Mouse (Mus musculus) gastrocnemius, postnatal 36 days (tissue): Measurements from ENCODE around the gene Pqlc2. TPM values are rescaled to one million over a fixed set of nuclear protein-coding genes. Genes with fewer than 3 reads are reported as not detected.

ENCODE experiments used
- DNase-seq, 2 experiments: peaks; one replicate each; pipeline ENCODE4 v3.0.0; 2022
- intact Hi-C: fragments of 180-260 bp; cut with DNase I; formaldehyde crosslinking; loops from one replicate; pipeline ENCODE4 v1.15.1; 2025
- long read RNA-seq, 2 experiments: library from polyadenylated mRNA; stranded (forward); transcript quantifications; one replicate each; pipeline ENCODE4 v2.0.0; 2021
- total RNA-seq, 2 experiments: library from RNA; stranded (reverse); gene quantifications; 2 replicates each; pipeline ENCODE4 v1.2.3; 2021

The Pqlc2 gene
- 1 to 10 TPM; 5.4 to 5.7 TPM for total RNA-seq
- long read RNA-seq, experiment 1, partial matches to known transcripts = 0 of 4 reads
- long read RNA-seq, experiment 1, other reads (novel, unspliced or antisense) = 1 of 4 reads
- long read RNA-seq, experiment 2, transcript Pqlc2-201 (9 exons, 1,532 nt) = major isoform, 8 of 11 reads
- long read RNA-seq, experiment 2, partial matches to known transcripts = 2 of 11 reads
- long read RNA-seq, experiment 2, other reads (novel, unspliced or antisense) = 1 of 11 reads

DNA sequence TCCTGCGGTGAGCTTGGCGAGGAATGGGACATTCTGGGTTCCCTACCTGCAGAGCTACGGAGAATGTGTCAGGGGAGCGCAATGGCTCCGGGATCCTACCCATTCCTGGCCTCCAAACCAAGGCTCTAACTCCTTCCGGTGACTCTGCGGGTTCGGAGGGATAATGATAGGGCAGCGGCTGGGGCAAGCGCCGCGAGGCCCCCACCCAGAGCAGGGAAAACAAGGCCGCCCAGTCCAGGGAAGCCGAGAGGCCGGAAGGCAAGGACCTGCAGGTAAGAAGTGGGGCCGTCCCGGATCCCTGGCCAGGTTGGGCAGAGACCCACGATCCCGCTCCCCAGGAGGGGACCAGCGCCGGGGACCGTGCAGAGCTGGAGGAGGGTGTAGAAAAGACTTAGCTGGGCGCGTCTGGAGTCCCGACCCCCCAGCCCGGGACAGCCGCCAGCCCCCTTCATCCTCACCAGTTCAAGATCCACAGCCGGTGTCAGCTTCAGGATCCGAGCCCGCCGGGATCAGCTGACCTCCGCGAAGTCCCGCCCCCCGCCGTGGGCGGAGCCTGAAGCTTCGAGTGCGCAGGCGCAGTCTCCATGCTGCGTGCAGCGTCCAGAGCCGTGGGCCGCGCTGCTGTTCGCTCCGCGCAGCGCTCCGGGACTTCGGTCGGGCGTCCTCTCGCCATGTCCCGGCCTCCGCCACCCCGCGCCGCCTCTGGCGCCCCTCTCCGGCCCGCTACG lies at the start of gene Pqlc2, which contains the start of gene Akr7a5:
Gene Pqlc2, minus strand, starts transcription at position 538 of the 728 bp plus-strand sequence.
Gene Akr7a5, plus strand, starts transcription at position 574 of the 728 bp plus-strand sequence.
- intact Hi-C loops = no loop called here
- peak; percentile 97 to 100 for DNase-seq

DNA sequence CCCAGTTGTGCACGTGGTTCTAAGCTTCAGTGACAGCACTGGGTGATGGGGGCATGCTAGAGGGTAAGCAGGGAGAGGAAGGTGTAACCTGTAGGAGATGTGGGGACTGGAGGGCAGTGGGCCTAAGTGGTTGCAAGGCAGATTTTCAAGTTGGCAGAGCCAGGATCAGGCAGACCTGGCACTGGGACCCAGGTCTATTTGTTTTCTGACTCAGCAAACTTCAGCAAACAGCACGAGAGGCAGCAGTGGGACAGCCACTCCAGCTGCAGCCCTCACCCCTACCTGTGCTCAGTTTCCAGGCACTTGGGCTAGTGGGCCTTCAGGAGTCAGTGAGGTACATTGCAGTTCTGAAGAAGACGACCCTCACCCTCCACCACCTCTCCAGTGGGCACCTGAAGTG lies 46.7 kb upstream of the Pqlc2 start:
- intact Hi-C loops = no loop called here
- no peak for DNase-seq

GRCm38 (mm10) chr4:139352832-139353231 lies 42.3 kb upstream of the Pqlc2 start:
- intact Hi-C loops = no loop called here
- DNase-seq = no peak

- intact Hi-C loops = no loop called here
- DNase-seq = peak; percentile 73 to 80
Observed at GRCm38 (mm10) chr4:139351931-139352711, 41.6 kb upstream of the Pqlc2 start, which contains the start of the genes Mrto4, Emc1 and Ubr4. TSS of gene Mrto4 (minus strand) at chr4:139352576. TSS of gene Emc1 (plus strand) at chr4:139352587. TSS of gene Ubr4 (plus strand) at chr4:139352609.

GRCm38 (mm10) chr4:139345416-139346019 lies 35.0 kb upstream of the Pqlc2 start:
- intact Hi-C loops = no loop called here
- no peak for DNase-seq

- DNase-seq = no peak
- intact Hi-C loops = no loop called here
Observed at GRCm38 (mm10) chr4:139343718-139344117, 33.2 kb upstream of the Pqlc2 start.

- intact Hi-C loops = no loop called here
- DNase-seq = no peak
Observed at GRCm38 (mm10) chr4:139341556-139342233, 31.2 kb upstream of the Pqlc2 start.

DNA sequence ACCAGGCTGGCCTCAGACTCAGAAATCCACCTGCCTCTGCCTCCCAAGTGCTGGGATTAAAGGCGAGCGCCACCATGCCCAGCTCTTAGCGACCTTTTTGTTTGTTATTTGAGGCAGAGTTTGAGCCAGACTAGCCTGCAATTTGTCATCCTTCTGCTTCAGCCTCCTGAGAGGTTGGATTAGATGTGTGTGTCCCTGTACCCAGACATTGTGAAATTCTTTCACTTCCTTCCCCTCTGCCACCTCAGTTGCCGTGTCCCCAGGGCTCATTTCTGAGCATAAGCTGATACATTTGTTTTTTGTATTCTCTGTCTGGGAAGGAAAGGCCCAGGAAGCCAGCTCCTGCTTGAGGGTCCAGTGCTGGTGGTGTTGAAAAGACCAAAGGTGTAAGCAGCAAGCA lies 30.3 kb upstream of the Pqlc2 start:
- intact Hi-C loops = no loop called here
- DNase-seq = no peak

GRCm38 (mm10) chr4:139338145-139338544 lies 27.6 kb upstream of the Pqlc2 start:
- DNase-seq = no peak
- intact Hi-C loops = loop anchor here (5.0 kb wide), 1 partner anchor 41 kb away; no protein-coding TSS in a partner anchor

GRCm38 (mm10) chr4:139336822-139337483 lies 26.4 kb upstream of the Pqlc2 start:
- intact Hi-C loops = loop anchor here (2.0 to 5.0 kb wide), 2 partner anchors 40 to 254 kb away; no protein-coding TSS in a partner anchor
- peak; percentile 56 to 70 for DNase-seq

GRCm38 (mm10) chr4:139335507-139335906 lies 25.0 kb upstream of the Pqlc2 start:
- intact Hi-C loops = loop anchor here (5.0 kb wide), 1 partner anchor 38 kb away; no protein-coding TSS in a partner anchor
- DNase-seq = no peak

DNA sequence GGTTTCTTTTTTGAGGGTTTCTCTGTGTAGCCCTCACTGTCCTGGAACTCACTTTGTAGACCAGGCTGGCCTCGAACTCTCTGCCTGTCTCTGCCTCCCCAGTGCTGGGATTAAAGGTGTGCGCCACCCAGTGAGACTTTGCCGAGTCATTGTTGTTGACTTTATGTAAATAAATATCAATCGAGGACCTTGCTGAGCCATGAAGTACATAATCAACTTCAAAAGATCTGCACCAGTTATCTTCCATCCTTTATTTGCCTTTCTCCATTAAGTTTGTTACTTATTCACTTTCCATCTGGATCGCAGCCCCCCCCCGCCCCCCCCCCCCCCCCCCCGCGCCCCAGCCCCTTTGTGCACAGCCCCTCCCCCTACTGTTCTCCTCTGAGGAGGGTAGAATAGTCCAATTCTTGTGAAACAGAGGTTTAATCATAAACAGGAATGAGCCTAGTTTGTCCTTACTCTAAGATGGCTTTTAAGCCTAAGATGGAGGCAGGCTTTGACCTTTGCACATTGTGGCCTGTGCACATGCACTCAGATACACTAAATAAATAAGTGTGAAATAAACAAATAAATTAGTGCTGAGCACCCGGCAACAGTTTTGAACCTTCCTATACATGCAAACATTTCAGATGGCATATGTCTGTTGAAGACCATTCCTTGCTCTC lies 24.3 kb upstream of the Pqlc2 start:
- intact Hi-C loops = loop anchor here (5.0 kb wide), 1 partner anchor 37 kb away; no protein-coding TSS in a partner anchor
- DNase-seq = no peak

DNA sequence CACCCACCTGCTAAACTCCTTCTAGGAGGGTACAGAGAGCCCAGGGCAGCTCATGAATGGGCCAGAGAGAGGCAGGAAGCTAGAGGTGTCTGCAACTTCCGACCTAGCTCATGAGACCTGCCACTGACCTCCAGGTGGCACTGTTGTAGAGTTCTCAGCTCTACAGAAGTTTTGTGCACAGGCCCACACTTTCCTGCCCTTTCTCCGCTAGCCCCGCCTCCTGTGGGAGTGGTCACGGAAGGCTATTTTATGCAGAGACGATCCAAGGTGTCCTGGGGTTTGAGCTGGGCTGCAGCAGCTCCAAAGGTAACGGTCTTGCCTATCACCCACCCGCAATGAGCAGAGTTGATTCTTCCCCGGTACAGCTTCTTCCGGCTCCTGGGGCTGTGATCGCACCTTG lies 20.1 kb upstream of the Pqlc2 start:
- intact Hi-C loops = no loop called here
- DNase-seq = peak; percentile 32 to 53

DNA sequence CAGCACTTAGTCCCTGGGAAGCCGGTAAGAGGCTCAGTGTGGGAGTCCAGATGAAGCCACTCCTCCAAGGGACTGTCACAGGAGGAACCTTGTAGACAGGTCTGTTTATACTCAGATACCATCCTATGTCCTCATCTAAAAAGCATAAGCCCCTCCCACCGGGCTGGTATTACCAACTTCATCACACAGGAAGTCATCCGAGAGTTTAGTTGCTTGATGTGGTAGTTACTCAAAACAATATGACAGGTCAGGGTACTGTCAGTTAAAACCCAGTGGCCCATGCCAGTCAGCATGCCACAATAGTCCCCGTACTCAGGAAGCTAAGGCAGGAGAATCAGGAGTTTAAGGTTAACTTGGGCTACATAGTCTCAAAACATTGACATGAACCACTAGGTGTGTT lies 9.2 kb upstream of the Pqlc2 start:
- intact Hi-C loops = no loop called here
- DNase-seq = no peak

DNA sequence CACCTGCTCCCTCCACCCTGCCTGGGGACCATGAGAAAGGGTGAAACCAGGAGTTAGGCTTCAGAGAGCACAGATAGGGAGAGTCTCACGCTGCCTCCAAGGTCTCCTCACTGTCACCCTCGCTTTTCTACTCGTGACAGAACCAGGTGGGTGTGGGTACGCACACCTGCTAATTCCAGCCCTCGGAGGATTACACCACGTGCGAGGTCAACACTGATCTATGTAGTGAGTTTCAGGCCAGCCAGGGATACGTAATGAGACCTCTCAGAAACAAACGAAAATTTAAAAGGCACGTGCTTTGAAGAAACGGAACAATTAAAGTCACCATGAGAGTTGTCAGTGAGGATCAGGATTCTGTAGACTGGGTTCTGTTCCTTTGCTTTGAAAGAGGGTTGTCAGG lies 7.9 kb upstream of the Pqlc2 start:
- intact Hi-C loops = no loop called here
- DNase-seq = no peak

DNA sequence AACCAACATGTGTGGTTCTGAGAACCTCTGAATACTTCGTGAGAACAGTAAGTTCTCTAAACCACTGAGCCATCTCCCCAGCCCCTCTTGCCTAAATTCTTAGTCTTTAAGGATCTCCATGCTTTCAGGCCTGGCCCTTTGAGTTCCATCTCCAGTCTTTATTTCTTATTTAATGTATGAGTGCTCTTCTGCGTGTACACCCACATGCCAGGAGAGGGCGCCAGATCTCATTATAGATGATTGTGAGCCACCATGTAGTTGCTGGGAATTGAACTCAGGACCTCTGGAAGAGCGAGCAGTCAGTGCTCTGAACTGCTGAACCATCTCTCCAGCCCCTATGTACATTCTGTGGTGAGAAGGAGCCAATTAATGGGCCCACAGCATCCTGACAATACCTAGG lies 2.1 kb upstream of the Pqlc2 start:
- intact Hi-C loops = no loop called here
- DNase-seq = no peak

DNA sequence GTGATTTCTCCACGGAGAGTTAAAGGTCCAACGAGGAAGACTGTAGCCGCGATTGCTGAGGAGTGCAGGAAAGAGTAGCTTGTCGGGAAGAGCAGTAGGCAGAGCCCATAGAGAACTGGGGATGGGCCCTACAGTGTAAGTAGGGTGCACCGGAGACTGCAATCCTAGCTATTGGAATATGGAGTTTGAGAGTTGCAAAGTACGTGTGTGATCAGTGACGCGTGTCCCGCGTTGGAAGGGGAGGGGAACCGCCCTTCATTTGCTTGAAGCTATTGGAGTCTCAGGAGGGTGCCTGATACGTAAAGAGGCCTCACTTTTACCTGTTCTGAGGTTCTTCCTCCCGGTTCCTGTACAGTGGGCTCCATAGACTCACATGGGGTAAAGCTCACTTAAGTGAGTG lies 1.2 kb upstream of the Pqlc2 start:
- DNase-seq = no peak
- intact Hi-C loops = no loop called here

DNA sequence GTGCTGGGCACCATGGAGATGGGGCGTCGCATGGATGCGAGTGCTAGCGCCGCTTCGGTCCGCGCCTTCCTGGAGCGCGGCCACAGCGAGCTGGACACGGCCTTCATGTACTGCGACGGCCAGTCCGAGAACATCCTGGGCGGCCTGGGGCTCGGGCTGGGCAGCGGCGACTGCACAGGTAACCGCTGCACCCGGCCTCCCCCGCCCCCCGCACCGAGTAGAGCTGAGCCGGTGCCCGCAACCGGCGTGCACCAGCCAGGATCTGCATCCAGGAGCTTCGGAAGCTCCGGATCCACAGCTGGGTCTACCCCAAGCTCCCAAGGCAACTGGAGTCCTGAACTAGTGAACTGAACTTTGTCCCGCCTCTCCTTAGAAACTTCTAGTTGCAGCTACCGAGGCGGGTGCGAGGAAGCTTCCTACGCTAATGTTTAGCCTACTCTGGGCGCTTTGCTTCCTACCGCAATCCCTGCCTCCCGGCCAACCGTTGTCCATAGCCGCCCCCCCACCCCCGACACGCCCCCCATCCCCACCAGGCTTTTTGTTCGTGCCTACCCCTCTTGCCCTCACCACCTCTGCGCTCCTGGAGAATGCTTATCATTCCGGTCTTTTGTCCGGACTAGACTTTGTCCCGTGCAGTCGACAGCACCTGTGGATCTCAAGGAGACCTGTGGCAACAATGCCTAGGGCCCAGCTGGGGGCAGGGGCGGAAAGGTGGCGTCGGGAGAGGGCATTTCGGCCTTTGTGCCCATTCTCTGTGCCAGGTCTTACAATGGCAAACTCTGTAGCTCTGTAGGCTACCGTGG lies 592 bp upstream of the Pqlc2 start:
- intact Hi-C loops = no loop called here
- DNase-seq = no peak
